Mouse (Mus musculus) kidney, postnatal 10 days (tissue): ENCODE results near the gene Gm20422.
"Not testable (repeated sequence)": the region's sequence is repeated elsewhere in the genome, so short reads cannot be mapped to it uniquely, and the experiment has no call there.

Source experiments
- DNase-seq: peaks from one replicate; pipeline ENCODE4 v3.0.0; 2021; ENCODE audit warnings: mixed read lengths

Gene Gm20422

DNA sequence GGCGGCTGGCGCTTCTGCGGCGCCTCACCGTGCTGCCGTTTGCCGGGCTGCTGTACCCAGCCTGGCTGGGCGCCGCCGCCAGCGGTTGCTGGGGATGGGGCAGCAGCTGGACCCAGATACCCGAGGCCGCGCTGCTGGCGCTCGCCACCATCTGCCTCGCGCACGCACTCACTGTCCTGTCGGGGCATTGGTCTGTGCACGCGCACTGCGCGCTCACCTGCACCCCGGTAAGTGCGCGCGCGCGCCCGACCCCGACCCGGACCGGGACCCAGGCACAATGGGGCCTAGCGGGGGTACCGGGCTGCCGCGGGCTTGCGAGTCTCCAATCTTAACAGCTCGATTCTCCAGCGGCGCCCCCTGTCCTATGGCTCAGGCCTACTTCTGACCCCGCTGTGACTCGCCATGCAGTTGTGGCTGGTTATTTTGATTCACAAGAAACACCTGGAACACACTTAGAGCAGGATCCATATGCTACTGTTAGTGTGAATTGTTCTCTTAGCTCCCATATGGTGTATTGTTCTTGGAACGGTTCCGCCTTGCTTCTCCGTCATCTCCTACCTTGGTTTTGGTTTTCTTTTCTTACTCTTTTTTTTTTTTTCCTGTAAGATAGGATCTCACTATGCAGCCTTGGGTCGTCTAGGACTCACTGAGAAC is 16.9 kb upstream of the Gm20422 start:
- DNase-seq: peak; percentile 67

DNA sequence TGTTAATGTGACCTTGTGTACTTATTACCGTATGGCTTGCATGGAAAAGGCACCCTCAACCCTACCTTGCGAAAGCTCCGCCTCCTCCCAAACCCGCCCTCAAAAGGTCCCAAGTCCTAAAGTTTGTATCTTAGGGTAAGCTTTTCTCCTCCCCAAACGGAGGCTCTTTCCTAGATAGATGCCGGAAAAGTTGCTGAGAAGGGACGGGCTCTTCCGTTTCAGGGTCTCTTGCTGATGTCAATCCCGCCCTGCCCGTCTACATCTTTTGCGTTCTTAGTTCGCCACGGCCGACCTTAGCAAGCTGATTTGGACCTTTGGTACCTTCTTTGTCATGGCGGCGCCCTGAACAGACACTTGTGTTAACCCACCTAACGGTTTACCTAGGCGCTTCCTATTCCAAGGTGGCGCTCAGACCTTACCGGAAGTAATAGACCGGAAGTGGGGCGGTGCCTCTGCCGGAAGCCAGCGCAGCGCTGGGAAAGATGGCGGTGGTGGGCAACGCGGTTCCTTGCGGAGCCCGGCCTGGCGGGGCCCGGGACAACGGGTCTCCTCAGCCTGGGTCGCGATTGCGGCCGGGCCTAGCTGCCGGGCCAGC is 16.2 kb upstream of the Gm20422 start, which contains the start of the genes Atp13a1 and Zfp866:
Atp13a1 (plus strand) TSS at position 391 of the 595 bp plus-strand sequence.
Zfp866 (minus strand) TSS at position 406 of the 595 bp plus-strand sequence.
- peak; percentile 93 for DNase-seq

DNA sequence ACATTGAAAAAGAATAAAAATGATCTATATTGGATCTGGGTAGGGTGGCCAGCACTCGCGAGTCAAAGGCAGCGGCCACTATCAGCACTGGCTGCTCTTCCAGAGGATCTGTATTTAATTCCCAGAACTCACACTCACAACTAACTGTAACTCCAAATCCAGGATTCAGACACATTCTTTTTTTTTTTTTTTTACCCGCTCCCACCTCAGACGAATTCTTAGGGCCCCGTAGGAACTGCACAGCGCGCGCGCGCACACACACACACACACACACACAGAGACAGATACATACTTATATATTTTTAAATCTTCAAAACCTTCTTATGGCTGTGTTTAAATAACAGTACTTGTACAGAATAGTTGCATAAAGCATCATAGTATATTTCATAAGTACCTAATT is 15.7 kb upstream of the Gm20422 start:
- no peak for DNase-seq

DNA sequence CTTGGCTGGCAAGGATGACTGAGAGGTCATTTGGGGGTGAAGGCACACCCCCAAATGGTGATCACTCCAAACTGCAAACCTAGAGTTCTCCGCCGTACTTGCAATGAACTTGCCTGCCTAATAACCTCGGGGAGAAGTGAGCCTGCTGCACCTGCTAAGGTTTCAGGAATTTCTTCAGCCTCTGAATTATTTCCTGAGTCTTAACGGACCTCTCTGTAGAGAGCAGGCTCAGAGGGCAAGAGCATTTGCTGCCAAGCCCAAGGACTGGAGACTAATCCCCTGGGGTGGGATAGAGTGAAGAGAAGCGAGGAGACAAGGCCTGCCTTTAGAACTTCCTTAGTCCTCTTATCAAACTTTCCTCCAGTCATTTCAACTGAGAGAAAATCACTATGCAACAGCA is 15.0 kb upstream of the Gm20422 start:
- DNase-seq: no peak

DNA sequence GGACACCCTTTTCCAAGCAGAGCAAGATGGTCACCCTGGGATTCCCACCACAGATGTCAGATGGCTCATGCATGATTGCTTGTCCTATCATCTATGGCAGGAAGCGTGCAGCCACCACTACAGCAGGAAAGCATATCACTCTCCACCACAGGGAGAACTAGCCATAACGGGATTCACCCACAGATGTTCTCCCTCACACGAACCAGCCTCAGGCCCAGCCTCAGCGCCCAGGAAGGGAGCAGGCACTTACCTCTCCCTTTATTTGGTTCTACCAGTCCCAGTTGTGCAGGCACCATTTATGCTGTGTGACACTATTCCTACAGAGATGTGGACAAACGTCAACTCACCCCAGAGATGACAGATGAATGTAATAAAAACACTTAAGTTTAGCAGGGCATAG is 14.4 kb upstream of the Gm20422 start:
- DNase-seq: no peak

DNA sequence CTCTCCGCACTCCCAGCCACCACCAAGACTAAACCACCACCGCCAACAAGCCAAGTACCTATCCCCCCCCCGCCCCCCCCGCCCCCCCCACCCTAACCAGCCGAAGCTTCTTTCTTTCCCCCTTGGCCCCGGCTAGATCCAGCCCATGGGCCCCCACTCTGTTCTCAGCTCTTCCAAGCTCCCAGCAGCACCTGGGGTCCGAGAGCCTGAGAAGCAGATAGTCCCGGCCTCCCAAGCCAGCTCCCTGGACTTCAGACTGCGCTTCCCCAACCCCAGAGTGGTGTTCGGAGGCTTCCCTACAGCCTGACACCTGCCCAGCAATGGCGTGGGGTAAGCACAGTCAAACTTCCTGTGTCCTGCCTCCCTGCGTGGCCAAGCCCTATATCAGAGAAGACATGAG is 2.4 kb upstream of the Gm20422 start:
- DNase-seq: no peak

DNA sequence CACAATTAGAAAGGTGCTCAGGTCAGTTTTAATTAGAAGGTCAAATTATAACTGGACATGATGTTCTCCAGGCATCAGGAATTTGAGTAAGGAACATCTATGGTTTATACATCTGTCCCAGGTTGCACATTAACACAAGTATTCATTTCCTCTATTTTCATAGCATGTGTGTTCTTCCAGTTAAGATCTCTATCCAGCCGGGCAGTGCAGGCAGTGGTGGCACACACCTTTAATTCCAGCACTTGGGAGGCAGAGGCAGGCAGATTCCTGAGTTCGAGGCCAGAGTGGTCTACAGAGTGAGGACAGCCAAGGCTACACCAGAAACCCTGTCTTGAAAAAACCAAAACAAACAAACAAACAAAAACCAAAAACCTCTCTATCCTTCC is 456 bp upstream of the Gm20422 start:
- no peak for DNase-seq

DNA sequence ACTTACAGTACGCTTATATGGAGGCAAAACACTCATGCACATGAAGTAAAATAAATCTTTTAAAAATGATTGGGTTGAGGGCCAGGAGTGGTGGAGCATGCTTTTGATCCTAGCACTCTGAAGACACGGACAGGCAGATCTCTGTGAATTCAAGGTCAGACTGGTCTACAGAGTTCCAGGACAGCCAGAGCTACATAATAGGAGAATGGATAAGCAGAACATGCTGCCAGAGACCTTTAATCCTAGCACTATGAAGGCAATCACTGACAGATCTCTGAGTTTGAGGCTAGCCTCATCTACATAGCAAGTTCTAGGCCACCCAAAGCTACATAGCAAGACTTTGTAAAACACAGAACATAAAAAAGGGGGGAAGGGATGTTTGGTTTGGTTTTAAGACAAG is 2.6 kb downstream of the Gm20422 start:
- no peak for DNase-seq

DNA sequence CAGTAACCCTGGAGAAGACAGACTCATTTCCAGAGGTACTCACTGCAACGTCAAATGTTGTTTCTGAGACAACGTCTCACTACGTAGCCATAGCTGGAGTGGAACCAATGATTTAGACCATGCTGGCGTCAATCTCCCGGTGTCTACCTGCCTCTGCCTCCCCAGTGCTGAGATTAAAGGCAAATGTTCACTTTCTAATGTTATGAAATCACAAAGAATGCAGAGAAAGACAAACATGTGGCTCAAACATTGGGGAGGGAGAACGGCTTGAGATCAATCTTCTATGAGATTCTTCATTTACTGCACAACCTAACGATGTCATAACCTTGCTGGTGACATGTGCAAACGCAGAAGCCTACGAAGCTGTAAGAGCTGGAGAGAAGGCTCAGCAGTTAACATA is 3.5 kb downstream of the Gm20422 start:
- no peak for DNase-seq

DNA sequence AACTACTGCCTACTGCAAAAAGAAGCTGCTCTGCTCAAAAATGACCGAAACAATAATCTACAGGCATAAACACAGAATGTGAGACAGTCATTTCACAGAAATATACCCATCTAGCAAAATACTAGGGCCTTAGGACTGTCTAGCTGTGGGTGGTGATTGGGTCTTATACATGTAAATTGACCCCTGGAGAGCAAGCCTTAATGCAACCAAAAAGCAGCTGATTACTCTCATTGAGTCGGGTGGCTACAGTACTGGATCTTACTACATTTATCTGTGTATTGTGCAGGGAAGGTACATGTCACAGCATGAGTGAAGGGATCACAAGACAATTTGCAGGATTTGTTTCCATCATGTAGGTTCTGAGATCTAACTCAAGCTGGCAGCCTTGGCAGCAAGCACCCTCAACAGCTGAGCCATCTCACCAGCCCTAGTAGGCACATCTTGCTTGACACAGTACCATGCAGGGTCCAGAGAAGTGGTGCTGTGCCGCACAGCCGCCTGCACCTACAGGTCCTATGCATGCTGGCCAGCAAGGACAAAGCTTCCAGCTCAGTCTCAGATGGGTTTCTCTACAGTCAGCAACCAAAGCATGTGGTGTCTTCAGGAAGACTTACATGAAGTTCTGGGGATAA is 12.8 kb downstream of the Gm20422 start:
- DNase-seq: no peak

DNA sequence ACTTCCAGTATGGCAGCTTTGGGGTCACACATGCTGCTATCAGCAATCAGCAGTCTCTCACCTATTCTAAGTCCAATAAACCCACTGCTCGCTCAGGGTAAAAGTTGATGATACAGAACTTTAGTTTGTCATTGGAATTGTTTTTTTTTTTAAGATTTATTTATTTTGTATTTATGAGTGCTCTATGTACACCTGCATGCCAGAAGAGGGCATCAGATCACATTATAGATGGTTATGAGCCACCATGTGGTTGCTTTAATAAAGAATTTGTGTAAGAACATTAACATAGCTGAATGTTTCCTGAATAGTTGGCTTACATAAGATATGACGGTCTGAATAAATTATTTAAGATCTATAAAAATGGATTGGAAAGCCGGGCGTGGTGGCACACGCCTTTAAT is 16.4 kb downstream of the Gm20422 start:
- no peak for DNase-seq

DNA sequence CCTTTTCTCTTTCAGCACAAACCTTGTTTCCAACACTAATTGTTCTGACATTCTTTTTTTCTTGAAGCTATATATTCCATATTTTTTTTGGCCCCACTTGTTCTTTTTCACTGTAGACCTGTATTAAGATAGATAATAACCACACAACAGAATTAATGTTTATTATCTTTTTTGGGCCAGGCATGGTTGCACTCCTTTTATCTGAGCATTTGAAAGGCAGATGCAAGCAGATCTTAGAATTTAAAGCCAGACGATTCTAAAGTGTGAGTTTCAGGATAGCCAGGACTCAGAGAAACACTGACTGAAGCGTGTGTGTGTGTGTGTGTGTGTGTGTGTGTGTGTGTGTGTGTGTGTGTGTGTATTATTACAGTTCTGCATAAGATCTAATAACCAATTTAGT is 22.2 kb downstream of the Gm20422 start:
- no peak for DNase-seq

DNA sequence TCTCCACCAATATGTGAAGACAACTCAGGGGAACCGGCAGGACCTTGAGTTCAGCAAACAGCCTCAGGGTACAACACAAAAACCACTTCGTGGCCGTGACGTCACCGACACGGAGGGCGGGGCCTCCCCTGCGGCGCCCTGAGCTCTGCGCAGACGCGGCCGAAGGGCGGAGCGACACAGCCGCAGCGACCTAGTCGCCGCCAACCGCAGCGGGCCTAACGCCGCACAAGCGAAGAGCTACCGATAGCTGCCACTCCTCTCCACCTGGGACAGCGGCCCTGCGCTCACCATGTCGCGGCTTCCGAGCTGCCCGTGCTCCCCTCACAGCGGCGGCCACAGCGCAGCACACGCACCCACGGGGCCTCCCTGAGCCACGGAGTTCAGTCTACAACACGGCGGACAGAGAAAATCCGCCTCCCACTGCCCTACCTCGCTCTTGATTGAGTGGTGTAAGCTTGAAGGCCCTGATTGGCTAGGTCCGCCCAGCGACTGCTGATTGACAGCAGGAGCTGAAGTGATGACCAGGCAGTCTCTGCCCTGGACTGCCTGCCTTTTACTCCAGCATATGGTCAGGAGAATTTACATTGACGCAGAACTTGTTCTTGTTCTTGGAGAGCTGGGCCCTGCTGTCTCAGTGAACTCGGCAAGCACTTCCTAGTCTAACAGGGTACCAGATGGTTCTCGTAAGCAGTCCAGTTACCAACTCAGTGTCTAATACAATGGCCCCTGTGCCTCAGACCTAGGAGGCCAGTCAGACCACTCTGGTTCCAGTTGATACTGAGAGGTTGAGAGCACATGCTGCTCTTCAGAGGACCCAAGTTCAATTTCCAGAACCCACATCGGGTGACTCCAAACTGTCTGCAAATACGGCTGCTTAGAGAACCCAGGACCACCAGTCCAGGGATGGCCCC is 24.9 kb downstream of the Gm20422 start, which contains the start of gene Zfp963:
Zfp963 (minus strand) TSS at position 427 of the 911 bp plus-strand sequence.
- peak; percentile 98 for DNase-seq

DNA sequence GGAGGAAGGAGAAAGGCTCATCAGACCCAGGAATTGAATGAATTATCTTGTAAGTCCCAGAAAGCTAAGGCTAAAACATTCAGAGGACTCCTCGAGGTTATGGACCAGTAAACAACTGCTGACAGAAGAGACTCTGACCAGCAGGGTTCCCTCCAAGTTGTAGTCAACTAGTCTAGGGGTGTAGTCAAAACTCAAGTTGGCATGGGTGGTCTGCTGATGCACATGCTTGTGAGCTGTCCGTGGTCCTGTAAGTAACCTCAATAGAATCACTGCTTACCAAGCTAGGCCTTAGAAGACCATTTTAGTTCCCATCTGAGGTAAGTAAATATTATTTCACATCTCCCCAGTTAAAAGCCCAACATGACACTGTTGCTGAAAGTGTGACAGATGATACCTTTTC is 33.5 kb downstream of the Gm20422 start:
- DNase-seq: peak; percentile 16

DNA sequence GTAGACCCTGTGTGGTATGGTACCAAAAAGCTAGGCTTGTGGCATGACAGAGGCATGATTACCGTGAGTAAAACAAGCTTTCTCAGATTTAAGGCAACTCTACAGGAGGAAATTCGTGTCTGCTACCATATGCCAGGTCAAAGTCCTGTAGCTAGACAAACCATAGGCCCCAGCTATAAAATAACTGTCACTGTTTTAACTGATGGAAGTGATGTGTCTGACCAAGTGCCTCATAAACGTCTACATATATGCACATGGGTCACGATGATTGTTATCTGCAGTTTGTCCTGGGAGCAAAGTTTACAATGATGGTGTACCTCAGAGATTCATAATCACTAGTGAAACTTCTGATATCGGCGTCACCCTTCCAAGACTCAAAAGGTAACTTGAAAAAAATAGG is 33.9 kb downstream of the Gm20422 start:
- DNase-seq: no peak

DNA sequence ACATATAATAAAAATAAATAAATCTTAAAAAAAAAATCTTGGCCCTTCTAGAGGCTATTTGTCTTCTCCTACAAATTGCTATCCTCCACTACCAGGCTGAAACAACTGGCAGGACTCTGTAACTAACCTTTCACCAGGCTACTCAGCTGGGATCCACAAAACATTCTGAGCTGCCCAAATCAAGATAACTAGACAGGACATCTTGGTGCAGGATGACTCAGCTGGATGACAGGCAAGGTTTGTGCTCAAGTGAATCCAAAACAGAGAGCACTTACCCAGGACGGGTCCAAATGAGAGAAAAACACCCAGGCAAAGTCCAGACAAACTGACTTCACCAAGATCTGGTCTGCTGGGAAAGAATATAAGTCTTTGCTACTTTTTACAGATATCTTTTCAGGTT is 39.2 kb downstream of the Gm20422 start:
- no peak for DNase-seq

DNA sequence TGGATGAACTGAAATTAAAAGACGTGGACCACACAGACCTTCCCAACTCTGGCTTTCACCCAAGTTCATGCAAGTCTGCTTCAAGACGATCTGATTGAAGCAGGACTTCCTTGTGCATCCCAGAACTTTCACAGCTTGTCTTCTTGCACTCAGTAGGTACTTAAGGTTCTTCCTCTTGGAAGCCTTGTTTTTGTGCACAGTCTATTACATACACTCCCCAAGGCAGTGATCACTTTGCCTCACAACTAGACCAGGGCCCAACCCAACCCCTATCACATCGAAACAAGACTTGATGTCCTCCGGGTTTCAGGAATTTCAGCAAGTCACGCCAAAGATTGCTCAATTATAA is 57.5 kb downstream of the Gm20422 start:
- DNase-seq: peak; percentile 13

DNA sequence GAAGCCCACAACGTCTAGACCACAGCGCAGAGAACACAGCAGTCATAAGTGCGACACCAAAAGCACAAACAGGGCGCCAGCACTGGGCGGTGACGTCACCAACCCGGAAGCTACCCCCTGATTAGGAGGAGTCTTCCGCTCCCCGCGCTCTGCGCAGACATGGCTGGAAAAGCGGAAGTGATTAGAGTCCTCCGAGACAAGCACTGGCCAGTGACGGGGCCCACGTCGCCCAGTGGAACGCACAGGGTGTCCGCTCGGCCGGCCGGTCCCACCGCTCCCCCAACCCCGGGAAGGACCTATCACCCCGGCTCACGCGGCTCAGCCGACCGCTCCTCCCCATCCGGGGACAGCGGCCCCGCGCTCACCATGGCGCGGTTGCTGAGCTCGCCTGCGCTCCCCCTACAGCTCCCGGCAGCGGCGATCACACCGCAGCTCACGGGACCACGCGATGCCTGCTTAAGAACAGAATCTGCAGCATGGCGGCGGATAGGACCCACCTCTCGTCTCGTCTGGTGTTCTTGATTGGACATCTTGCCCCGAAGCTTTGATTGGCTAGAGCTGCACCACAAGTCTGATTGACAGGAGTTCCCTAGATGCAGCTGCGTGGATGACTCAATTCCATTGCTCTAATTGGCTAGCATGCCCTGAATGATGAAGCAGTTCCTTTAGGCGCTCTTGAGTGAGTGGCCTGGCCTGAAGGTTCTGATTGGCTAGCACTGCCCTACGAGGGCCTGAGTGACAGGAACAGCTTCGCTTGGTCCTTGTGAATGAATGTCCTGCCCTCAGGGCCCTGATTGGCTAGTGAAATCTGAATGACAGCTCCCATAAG is 58.1 kb downstream of the Gm20422 start:
- DNase-seq: peak; percentile 97

DNA sequence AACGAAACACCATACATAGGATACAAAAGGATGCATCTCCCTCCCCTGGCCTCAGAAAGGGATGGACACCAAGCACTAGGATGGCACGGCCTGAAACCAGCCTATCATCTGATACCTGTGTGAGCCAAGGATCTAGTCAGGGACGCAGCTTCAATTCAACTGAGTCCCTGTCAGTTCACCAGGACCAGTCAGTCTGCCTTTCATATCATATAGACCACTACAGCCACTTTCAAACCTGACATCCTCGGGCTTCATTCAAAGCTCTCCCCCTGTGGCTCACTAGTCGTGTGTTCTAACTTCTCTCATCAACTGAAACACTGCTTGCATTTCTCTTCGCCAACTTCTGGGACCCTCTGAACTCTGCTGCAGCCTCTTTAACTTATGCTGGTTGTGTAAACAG is 59.3 kb downstream of the Gm20422 start:
- DNase-seq: no peak

DNA sequence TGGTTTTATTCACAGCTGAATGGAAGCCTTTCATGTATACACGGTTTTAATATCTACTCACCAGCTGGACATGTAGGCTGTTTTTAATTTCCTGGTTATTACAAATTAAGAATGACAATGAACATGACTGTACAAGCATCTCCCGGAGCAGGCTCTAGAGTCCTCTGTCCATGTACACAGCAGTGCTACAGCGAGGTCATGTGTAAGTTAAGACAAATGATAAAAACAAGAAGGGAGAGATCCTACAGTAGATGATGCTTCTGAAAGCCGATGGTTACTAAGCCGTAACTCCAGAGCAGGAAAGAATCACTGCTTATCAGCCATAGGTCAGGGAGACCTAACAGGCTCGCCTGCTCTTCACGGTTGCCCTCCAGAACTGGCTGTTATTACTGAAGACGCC is 61.2 kb downstream of the Gm20422 start:
- no peak for DNase-seq

DNA sequence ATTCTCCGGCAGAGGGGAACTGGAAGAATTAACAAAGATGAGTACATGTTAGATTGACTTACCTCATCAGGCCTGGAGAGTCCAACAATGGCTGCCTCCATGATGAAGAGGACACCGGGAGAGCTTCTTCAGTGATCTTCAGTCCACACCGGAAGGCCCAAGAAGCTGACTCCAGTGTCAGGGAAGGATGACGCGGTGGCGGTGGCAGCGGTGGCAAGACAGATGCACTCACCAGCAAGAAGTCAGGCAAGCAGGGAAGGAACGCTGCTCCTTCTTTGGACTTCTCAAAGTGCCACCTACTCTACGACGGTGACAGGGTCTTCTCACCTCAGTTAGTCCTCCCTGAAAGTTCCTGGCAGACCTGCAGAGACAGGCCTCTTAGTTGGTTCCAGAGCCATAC is 64.1 kb downstream of the Gm20422 start, which contains the start of gene Zfp869:
Zfp869 (minus strand) TSS at position 101 of the 400 bp plus-strand sequence.
- not testable (repeated sequence) for DNase-seq

DNA sequence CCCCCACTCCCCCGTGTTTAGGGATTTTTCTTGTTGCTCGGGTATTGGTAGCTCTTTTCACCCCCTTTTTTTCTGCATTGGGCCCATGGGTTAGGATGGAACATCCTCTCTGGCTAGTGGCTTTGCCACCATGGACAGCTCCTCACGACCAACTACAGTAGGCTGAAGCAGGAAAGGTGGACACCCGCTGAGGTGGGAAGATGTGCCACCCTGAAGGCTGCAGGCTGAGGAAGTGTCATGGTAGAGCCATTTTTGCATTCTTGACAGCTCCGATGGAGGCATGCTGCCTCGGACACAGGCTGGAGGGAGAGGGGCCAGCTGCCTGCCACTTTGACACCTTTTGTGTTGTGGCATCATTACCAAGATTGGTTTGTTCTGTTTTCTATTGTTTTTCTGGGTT is 72.9 kb downstream of the Gm20422 start:
- DNase-seq: no peak
